Mouse (Mus musculus) liver, embryonic 11.5 days (tissue): ENCODE results near the gene Nae1. TPM values are rescaled to one million over a fixed set of nuclear protein-coding genes. Genes with fewer than 3 reads are reported as not detected.
A peak's percentile ranks its signal among the peaks of the same experiment; 100 is the strongest.

ENCODE experiments used
- ATAC-seq: fragments of 200-750 bp; cut with Nextera tagmentation; replicated peaks from 2 replicates; pipeline ENCODE4 v1.8.0; 2017; ENCODE audit warnings: moderate number of reproducible peaks, mild to moderate bottlenecking, moderate TSS enrichment, moderate library complexity; ENCODE audit not compliant: low FRiP score
- DNase-seq: peaks from one replicate; pipeline ENCODE4 v3.0.0-alpha.2; 2017; ENCODE audit warnings: low spot score
- H3K27ac ChIP-seq: fragments of 300-500 bp; sonication (generic); 2 replicates; pipeline ENCODE4 v1.5.1; 2014; ENCODE audit warnings: mild to moderate bottlenecking, low read depth, low read length, control low read depth
- H3K27me3 ChIP-seq: fragments of 300-500 bp; sonication (generic); replicated peaks from 2 replicates; pipeline ENCODE4 v1.6.1; 2014; ENCODE audit warnings: low read length, mixed read lengths; ENCODE audit not compliant: control insufficient read depth, insufficient read depth
- H3K36me3 ChIP-seq: fragments of 300-500 bp; sonication (generic); 2 replicates; pipeline ENCODE4 v1.6.1; 2014; ENCODE audit warnings: mild to moderate bottlenecking, low read length, moderate library complexity, mixed read lengths; ENCODE audit not compliant: control insufficient read depth, insufficient read depth
- H3K4me1 ChIP-seq: fragments of 300-500 bp; sonication (generic); replicated peaks from 2 replicates; pipeline ENCODE4 v1.6.1; 2014; ENCODE audit warnings: low read length, mixed read lengths; ENCODE audit not compliant: control insufficient read depth, insufficient read depth
- H3K4me2 ChIP-seq: fragments of 300-500 bp; sonication (generic); 2 replicates; pipeline ENCODE4 v1.6.1; 2014; ENCODE audit warnings: mild to moderate bottlenecking, control low read depth, moderate library complexity
- H3K4me3 ChIP-seq: fragments of 300-500 bp; sonication (generic); 2 replicates; pipeline ENCODE4 v1.5.1; 2014; ENCODE audit warnings: low read depth, low read length, control low read depth
- H3K9ac ChIP-seq: fragments of 300-500 bp; sonication (generic); 2 replicates; pipeline ENCODE4 v1.6.1; 2014; ENCODE audit warnings: low read depth, low read length, control low read depth
- H3K9me3 ChIP-seq: fragments of 300-500 bp; sonication (generic); 2 replicates; pipeline ENCODE4 v1.6.1; 2016; ENCODE audit warnings: low read length, inconsistent platforms, mixed read lengths; ENCODE audit not compliant: control insufficient read depth
- WGBS: fragments of 180-500 bp; shearing (Covaris S2); extraction: QIAGEN DNeasy Blood & Tissue Kit; methylation state at CpG from one replicate; pipeline ENCODE4 v1.1.7; 2014; 5-methylcytosine and 5-hydroxymethylcytosine counted together
- polyA plus RNA-seq: library from polyadenylated mRNA; unstranded; fragments of >200 nt; fragmentation: Nextera tagmentation; extraction: Ambion mirVana; gene quantifications from 2 replicates; pipeline ENCODE4 v1.2.1, GENCODE M21; 2014

The Nae1 gene
- polyA plus RNA-seq, 1 experiment from 2014 or later: 77.3 TPM

DNA sequence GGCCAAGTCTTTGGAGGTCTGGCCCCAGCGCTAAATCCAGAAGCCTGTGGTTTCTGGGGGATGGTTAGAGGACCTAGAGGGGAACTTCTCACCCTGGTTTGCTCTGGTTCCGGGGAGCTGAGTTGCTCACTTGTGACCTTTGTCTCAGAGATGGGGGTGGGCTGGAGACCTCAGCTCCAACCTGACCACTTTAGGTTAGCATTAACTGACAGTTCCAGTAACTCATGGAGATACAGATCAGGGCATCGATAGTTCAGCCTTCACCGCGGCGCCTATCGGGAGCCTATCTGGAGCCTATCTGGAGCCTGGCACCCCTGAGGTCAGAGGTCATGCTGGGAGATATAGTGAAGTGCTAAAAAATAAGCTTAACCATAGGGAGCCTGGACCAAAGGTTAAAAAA, 22.8 kb upstream of the Nae1 start:
- Histone ChIP-seq H3K36me3 (no peaks in the 10 kb centered on the region), H3K4me2 (no peak overlapping the region; the same call in 1 of the 2 replicates), H3K9ac (no peak overlapping the region), H3K4me1 (no peaks in the 10 kb centered on the region), H3K27ac (no peak overlapping the region), H3K4me3 (no peak overlapping the region), H3K27me3 (peaks cover 6% of the 10 kb centered on the region), H3K9me3 (no peaks in the 10 kb centered on the region)
- WGBS: 41% methylated on average over 7 of the region's 7 CpGs
- ATAC-seq (peak; percentile 61), DNase-seq (no peak)

DNA sequence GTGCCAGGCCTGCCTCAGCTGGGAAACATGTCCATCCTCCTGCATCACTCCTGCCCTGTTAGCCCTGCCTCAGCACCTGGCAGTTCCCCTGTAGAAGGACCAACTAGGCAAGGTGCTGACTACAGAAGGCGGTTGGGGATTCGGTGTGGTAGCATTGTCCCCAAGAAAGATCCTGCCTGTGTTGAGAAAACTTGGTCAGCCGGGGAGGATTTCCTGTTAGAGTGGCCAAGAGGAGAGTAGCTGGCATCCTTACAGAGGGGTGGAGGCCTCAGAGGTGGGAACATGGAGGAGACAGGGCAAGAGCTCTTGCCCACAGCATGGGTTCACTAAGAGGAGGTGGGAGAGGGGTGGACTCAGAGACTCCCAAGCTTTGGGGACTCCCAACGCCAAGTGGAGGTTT, 20.8 kb upstream of the Nae1 start:
- H3K36me3 ChIP-seq: no peaks in the 10 kb centered on the region
- no peak for DNase-seq
- H3K27ac ChIP-seq: no peak overlapping the region
- H3K9ac ChIP-seq: no peak overlapping the region
- H3K4me3 ChIP-seq: no peak overlapping the region
- ATAC-seq: no peak
- H3K9me3 ChIP-seq: no peaks in the 10 kb centered on the region
- WGBS: 87% methylated on average over 4 of the region's 4 CpGs
- no peaks in the 10 kb centered on the region for H3K4me1 ChIP-seq
- H3K4me2 ChIP-seq: no peak overlapping the region
- H3K27me3 ChIP-seq: peaks cover 6% of the 10 kb centered on the region

DNA sequence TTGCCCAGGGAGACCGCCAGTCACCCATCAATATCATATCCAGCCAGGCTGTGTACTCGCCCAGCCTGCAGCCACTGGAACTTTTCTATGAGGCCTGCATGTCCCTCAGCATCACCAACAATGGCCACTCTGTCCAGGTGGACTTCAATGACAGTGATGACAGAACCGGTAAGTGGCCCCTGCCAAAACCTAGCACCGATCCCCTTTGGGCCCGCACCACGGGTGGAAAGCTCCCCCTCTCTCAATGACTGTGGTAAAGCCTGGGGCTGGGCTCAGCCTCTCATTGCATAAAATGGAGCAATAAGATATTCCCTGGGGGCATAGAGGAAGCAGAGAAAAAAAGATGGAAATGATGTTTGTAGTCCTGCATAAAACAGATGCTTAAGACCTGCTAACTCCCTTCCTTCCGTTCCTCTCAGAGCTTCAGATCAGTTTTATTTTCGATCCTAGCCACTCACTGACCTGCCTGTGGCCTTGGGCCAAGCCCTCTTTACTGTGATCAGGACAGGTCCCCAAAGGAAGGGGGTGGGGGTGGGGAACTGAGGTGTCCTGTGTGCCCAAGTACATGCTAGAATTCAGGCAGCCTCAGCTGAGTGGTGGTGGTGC, 9.1 kb upstream of the Nae1 start:
- H3K4me2 ChIP-seq: no peak overlapping the region
- no peak overlapping the region for H3K4me3 ChIP-seq
- DNase-seq (peak; percentile 20), ATAC-seq (no peak)
- H3K9ac ChIP-seq: no peak overlapping the region
- no peaks in the 10 kb centered on the region for H3K9me3 ChIP-seq
- H3K36me3 ChIP-seq: no peaks in the 10 kb centered on the region
- H3K4me1 ChIP-seq: peaks cover 5% of the 10 kb centered on the region; the same call in 1 of the 2 replicates
- WGBS: 81% methylated on average over 8 of the region's 8 CpGs
- peaks cover 60% of the 10 kb centered on the region for H3K27me3 ChIP-seq
- H3K27ac ChIP-seq: no peak overlapping the region

DNA sequence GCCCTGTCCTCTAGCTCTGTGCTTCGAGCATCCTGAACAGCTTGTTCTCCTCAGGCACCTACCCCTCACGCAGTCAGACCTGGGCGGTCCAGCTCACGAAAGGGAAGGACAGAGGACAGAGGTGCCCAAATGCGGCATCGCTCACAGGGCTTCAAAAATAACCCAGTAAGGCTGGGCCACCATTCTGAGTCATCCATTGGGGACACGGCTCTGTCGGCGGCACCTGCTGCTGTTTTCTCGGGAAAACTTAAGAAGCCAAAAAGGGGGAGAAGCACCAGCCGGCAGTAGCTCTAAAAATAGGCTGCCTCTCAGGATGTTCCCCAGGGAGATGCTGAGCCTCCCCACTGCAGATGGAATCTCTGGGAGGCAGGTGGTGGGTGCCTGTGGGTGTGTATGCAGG, 7.7 kb upstream of the Nae1 start:
- Histone ChIP-seq H3K9me3 (no peaks in the 10 kb centered on the region), H3K27me3 (peaks cover 67% of the 10 kb centered on the region), H3K9ac (no peak overlapping the region), H3K4me2 (no peak overlapping the region; the same call in 1 of the 2 replicates), H3K36me3 (no peaks in the 10 kb centered on the region), H3K4me3 (no peak overlapping the region), H3K4me1 (peaks cover 5% of the 10 kb centered on the region; the same call in 1 of the 2 replicates), H3K27ac (no peak overlapping the region)
- WGBS: 19% methylated on average over 11 of the region's 11 CpGs
- DNase-seq: no peak
- no peak for ATAC-seq

DNA sequence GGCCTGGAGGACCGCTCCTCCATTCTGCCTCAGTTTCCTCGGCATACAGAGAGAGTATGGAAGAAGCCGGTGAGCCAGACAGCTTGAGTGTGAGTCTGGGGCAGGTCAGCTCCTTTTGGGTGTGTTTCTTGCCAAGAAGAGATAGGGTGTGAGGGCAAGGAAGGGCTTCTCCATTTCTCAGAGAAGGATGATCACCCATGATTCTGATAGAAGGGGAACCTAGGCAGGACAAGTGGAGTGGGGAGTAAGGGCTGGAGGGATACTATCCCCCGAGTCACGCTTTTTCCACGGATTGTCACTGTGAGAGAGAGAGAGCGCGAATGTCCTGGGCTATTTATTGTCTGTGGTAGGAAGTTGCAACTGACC, 7.1 kb upstream of the Nae1 start:
- Histone ChIP-seq H3K27me3 (peaks cover 67% of the 10 kb centered on the region), H3K4me3 (peak overlapping the region; percentile 51), H3K36me3 (no peaks in the 10 kb centered on the region), H3K4me1 (peaks cover 5% of the 10 kb centered on the region; the same call in 1 of the 2 replicates), H3K27ac (no peak overlapping the region), H3K9ac (no peak overlapping the region), H3K4me2 (peak overlapping the region; percentile 84), H3K9me3 (no peaks in the 10 kb centered on the region)
- ATAC-seq: no peak
- WGBS: 14% methylated on average over 8 of the region's 8 CpGs
- no peak for DNase-seq

DNA sequence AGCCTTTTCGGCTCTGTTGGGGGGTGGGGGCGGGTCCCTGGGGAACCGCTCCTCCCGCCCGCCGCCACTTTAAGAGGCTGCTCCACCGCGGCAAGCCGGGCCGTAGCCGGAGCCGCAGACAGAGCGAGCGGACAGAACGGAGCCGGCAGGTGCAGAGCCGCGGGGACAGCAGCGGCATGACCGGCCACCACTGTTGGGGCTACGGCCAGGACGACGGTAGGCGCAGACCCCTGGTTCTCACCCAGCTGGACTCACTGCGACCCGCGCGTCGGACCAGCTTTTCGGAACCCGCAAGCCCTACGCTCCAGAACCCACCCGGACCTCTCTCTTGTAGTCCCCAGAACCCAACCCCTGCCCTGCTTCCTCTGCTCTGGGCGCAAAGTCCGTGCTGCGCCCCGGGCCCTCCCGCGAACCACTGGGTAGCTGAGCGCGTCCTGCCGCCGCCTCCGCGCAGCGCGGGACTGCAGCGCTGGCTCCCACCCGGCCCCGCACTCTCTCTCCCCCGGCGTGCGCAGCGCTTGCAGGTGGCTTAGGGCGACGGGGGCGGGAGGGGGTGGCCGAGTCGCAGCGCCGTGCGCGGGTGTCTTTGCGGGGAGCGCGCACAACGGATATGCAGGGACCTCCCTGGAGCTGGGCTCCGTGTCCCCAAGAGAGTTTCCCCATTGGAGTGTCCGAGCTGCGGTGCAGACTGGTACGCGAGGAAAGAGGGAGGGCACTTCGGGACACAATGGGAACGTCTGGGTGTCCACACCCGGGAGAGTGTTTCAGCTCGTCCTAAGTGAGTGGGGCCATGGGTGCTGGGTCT, 6.5 kb upstream of the Nae1 start:
- H3K9me3 ChIP-seq: no peaks in the 10 kb centered on the region
- WGBS: under 1% methylated on average over 71 of the region's 76 CpGs
- peak; percentile 38; the same call in 1 of the 2 replicates for ATAC-seq
- H3K4me3 ChIP-seq: peak overlapping the region; percentile 51
- peaks cover 67% of the 10 kb centered on the region for H3K27me3 ChIP-seq
- peaks cover 5% of the 10 kb centered on the region; the same call in 1 of the 2 replicates for H3K4me1 ChIP-seq
- no peak overlapping the region for H3K27ac ChIP-seq
- H3K4me2 ChIP-seq: peak overlapping the region; percentile 84
- DNase-seq: no peak
- H3K36me3 ChIP-seq: no peaks in the 10 kb centered on the region
- no peak overlapping the region for H3K9ac ChIP-seq

DNA sequence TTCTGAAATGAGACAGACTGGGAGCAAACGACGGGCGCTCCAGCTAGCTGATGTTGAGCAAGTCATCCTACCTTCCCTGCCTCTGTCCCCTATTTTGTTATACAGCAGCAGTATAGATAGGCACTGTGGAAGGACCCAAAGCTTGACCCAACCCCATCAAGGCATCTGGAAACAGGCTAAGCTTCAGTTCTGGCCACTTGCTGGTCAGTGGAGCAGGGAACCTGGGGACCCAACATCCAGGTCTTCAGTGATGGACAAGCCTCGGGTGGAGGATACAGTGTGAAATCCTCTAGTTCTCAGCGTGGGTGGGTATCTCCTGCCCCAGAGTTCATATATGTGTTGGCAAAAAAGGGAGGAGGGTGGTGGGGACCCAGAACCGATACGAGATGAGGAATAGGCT, 5.8 kb upstream of the Nae1 start:
- peak overlapping the region; percentile 51; the same call in 1 of the 2 replicates for H3K4me3 ChIP-seq
- WGBS: 28% methylated on average over 7 of the region's 7 CpGs
- H3K27me3 ChIP-seq: peaks cover 64% of the 10 kb centered on the region
- H3K4me1 ChIP-seq: peaks cover 5% of the 10 kb centered on the region
- no peaks in the 10 kb centered on the region for H3K36me3 ChIP-seq
- no peak overlapping the region for H3K9ac ChIP-seq
- peak overlapping the region; percentile 84 for H3K4me2 ChIP-seq
- H3K27ac ChIP-seq: no peak overlapping the region
- 0 out of 2 replicates have a peak, but pooled peaks have one; percentile 2 for ATAC-seq
- H3K9me3 ChIP-seq: no peaks in the 10 kb centered on the region
- no peak for DNase-seq

DNA sequence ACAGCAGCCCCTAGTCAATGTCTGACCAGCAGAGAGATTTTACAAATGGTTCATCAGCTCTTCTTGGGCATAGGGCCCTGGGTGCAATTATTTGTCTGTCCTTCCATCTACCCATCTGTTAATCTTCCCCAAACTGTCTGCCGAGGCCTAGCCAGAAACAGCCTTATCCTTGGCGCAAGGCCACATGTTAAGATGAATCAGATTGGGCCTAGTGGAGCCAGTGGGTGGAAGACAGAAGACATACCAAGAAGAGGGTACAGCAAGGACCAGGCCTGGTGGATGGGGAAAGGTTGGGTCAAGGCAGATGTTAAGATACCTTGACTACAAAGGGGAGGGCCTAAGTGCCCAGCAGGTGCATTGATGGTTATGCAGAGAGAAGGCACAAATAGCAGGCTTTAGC, 5.1 kb upstream of the Nae1 start:
- H3K4me3 ChIP-seq: no peak overlapping the region
- no peak overlapping the region for H3K27ac ChIP-seq
- H3K9me3 ChIP-seq: no peaks in the 10 kb centered on the region
- H3K4me1 ChIP-seq: peaks cover 5% of the 10 kb centered on the region
- DNase-seq (no peak), ATAC-seq (no peak)
- no peak overlapping the region for H3K4me2 ChIP-seq
- no peak overlapping the region for H3K9ac ChIP-seq
- H3K36me3 ChIP-seq: no peaks in the 10 kb centered on the region
- H3K27me3 ChIP-seq: peaks cover 64% of the 10 kb centered on the region
- 81% methylated on average over 2 of the region's 2 CpGs for WGBS

DNA sequence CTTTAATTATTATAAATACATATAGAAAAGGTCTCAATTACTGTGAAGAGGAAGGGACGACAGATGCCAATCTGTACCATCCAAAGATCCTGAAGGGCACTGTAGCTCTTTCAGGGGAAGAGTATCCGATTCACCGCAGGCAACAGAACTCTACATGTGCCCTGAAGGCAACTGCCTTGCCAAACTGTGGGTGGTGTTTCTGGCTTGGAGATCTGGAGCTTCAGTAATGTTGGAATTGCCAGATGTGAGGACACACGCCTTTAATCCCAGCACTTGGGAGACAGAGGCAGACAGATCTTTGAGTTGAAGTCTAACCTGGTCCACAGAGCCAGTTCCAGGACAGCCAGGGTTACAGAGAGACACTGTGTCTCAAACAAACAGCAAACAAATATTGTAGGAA, 4.5 kb upstream of the Nae1 start:
- H3K4me2 ChIP-seq: no peak overlapping the region
- H3K9ac ChIP-seq: no peak overlapping the region
- H3K36me3 ChIP-seq: no peaks in the 10 kb centered on the region
- no peaks in the 10 kb centered on the region for H3K9me3 ChIP-seq
- DNase-seq: no peak
- H3K27me3 ChIP-seq: peaks cover 59% of the 10 kb centered on the region
- no peak overlapping the region for H3K27ac ChIP-seq
- no peak overlapping the region for H3K4me3 ChIP-seq
- WGBS: 83% methylated on average over 4 of the region's 4 CpGs
- peaks cover 5% of the 10 kb centered on the region for H3K4me1 ChIP-seq
- no peak for ATAC-seq
